Mouse (Mus musculus): ENCODE measurements around the gene Trim63. TPM values are rescaled to one million over a fixed set of nuclear protein-coding genes. Genes with fewer than 3 reads are reported as not detected.

Trim63 gene
- polyA plus RNA-seq, 2 experiments from 2014 or later, result not detected

DNA sequence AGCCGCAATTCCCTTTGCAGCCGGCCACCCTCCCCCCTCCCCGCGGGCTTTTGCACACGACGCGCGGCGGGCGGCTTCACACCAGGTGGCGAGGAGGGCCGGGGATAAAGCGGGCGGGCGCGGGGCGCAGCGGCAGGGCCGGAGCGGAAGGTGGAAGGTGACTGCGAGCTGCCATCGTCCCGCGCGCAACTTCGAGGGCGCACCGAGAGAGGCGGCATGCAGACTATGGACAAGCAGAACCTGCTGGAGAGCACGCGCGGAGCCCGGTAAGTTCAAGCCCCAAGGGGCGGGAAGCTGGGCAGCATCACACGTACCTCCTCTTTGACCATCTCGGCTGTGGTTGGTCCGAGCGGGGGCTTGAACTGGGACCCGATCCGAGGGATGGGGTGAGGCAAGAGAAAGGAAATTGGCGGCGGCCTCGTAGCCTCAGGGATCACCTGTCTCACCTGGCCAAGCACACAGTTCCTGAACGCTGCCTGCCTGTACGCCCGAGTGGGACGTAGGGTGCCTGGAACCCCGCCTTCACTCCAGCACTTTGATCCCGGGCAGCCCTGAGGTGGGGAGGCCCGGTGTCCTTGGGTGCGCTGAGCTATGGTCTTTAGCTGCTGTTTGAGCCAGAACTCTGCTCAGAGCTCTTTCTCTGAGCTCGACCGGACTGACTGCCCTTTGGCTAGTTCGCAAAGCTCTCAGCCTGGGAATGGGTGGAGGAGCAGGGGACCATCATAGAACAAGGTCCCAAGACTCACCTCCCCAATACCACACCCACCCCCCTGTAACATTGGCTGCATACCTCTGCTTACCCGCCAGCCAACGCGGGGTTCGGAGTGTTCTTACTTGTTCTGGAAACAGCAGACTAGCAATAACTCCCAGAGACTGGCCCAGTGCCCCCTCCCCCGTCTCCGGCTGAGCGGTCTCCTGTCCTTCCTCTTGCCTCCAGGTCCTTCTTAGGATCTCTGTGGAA lies 28.4 kb downstream of the Trim63 start, which contains the start of gene Slc30a2:
Gene Slc30a2, plus strand, starts transcription at position 111 of the 961 bp plus-strand sequence.
- ATAC-seq, result no peak

DNA sequence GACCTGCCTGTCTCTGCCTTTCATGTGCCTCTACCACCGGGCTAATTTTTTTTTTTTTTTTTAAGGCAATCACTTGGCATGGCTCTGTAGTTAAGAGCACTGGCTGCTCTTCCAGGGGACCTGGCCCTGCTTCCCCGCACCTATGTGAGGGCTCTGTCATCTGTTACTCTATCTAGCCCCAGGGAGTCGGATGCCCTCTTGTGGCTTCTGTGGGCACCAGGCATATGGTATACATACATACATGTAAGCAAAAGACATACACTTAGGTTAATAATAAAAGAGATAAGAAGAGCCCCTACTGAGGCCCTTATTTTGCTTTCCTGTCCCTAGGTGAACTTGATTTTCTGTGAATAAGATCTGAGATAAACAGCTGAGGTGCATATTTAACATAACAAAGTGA lies 29.7 kb downstream of the Trim63 start:
- no peak for ATAC-seq

DNA sequence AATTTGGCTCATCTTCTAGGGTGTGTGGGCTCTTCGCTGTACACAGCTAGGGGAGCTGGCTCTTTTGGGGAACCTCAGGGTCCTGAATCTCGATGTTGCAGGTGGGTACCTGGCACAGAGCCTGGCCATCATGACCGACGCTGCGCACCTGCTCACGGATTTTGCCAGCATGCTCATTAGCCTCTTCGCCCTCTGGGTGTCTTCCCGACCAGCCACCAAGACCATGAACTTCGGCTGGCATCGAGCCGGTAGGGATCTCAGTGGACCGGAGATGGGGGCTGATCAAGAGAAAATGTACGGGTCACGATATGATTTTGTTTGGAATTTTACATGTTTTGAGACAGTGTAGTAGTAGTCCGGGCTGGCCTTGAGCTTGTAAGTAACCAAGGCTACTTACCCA lies 30.9 kb downstream of the Trim63 start:
- ATAC-seq, result no peak

DNA sequence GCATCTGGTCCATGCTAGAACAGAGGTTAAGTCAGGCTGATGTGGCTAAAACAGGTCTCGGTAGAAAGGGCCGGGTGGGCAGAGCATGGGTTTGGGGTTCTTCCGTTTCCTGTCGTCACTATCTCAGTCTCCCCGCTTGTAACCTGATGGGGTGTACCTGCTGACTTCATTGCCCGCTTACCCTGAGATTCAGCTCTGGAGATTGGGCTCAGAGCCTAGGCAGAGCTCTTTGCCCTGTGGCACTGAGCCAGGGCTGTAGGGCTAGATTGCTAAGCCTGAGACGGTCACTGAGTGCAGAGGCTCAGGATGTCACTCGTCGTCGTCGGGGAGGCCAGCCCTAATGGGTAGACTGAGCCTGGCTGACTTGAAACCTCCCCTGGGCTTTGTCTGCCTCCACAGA lies 33.2 kb downstream of the Trim63 start:
- no peak for ATAC-seq

DNA sequence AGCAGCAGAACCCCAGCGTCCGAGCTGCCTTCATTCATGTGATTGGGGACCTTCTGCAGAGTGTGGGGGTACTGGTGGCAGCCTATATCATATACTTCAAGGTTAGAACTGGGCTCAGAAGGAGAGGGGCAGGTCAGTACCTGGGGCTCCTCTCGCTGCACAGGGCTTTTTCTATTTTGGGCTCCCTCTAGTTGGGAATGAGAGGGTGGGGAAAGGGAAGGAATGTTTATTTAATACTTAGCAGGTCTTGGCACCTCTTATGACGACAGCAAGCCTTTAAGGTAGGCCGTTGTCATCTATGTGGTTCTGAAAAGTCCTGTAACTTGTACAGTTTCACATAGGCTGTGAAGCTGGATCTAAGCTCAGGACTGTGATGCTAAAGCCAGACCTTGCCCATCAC lies 33.6 kb downstream of the Trim63 start:
- no peak for ATAC-seq

DNA sequence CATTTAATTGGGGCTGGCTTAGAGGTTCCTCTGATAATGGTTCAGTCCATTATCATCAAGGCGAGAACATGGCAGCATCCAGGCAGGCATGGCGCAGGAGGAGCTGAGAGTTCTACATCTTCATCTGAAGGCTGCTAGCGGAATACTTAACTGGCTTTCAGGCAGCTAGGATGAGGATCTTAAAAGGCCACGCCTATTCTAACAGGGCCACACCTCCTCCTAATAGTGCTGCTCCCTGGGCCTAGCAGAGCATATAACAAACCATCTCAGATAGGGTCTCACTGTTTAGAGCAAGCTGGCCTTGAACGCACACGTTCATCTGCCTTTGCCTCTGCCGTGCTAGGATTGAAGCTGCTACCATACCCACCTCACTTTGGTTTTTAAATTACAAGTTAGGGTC lies 34.9 kb downstream of the Trim63 start:
- no peak for ATAC-seq

DNA sequence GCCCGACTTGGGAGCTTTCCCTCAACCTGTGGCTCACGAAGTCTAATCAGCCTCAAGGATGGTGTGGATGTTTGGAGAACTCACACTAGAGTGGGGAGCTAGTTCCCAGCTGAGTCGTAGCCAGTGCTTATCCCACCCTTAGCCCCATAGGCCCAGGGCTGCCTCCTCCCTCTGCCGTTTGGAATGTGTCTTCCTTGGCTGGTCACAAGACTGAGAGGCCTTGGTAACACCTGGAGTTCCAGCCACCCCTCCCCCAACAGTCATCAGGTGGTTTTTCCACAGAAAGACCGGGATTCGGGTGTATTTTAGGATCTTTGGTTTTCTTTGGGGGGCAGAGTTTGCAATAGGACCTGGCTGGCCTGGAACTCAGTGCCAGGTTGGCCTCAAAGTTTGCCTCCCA lies 35.7 kb downstream of the Trim63 start:
- ATAC-seq, result no peak

DNA sequence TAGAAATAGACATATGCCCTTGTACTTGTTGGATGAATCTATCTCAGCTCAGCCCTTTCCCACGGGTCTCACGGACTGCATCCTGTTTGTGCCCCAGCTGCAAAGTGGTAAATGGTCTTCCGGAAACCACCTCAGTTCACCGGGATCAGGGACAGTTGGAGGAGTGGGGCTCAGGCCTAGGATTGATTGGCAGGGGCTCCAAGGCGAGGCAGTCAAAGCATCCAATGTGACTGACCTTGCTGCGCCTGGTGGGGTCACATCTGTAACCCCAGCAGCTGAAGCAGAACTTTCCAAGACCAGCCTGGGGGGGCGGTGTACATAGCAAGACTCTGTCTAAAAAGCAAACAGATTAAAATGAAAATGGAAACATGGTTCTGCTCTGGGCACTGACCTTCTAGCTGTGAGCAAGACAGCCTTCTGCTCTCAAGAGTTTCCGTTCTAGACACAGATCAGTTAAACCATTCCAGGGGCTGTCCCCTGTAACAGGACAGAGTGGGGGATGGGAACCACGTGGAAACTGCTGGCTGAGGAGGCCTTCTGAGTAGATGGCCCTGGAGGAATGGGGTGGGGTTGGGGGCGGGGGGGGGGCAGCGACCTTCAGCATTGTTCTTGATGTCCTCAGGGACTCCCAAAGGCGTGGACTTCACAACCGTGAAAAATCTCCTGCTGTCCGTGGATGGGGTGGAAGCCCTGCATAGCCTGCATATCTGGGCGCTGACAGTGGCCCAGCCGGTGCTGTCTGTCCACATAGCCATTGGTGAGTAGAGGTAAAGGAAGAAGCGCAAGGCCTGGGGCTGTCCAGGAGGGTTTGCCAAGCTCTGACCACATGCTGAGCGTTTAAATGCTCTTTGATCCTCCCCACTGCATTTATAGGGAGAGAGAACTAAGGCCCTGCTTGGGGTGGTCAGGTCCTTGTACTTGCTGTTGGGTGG lies 36.7 kb downstream of the Trim63 start:
- peak; percentile 70 for ATAC-seq

DNA sequence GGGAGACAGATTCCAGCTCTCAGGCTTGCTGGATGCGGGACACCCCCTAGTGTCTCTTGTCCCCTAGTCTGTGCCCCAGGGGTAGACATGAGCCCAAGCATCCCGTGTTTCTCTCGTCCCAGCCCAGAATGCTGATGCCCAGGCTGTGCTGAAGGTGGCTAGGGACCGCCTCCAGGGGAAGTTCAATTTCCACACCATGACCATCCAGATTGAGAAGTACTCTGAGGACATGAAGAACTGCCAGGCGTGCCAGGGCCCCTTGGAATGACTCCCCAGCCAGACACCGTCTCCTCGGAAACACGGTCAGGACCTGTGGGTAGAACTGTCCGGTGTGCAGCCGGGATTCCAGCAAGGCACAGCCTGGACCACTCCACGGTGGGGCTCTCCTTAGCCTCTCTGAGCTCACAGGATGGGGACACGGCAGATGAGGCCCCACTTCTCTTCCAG lies 37.4 kb downstream of the Trim63 start:
- ATAC-seq, result no peak

DNA sequence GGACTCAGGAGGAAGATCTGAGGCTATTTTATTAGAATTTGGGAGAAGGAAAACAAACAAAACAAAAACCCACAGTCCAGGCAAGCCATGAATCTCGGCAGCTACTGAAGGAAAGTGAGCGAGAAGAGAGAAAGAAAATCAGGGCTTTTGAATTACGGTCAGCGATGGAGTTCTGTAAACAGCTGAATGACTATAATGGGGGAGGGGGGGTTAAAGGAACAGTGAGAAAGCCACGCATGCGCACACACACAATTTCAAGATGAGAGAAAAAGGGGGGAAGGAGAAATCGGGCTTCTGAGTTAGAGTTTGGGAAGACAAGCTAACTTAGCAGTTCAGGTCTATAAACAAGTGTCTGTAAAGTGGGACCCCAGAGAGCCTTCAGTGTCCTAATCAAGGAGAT lies 38.0 kb downstream of the Trim63 start:
- ATAC-seq, result no peak

DNA sequence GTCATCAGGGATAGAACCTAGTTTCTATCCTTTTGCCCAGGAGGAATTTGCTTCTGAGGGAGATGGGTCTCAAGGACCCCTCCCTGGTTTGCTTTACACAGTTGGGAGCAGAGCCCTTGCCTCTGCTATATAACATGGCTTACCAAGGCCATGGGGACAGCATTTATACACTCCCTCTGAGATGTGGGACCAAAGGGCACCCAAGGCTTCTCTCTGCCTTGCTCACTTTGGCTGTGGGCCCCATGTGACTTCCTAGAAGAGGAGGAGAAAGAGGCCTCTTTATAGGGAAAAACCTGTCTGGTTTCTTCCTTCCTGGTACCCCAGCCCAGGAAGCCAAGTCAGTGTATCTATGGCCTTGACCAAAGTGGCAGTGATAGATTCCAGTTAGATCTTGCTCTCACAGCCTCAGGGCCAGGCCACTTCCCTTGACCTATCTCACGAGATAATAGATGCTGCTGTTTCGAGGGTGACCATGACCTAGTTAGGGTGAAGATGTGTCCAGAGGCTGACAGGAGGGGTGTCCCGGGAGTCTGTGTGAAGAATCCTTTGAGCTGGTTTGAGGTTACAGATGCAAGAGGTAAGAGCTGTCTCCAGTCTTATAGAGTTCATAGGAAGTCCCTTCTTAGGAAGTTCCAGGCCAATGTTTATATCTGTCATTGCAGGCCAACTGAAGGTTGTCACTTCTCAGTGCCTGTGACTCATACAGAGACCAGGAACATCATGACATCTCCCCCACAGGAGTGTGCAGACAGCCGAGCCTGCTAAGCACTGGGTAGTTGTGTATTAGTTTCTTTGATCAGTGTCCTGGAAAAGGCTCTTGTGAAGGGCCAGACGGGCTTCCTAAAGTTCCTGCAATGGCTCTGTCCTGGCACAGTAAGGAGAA lies 38.8 kb downstream of the Trim63 start:
- ATAC-seq, result peak; percentile 37

DNA sequence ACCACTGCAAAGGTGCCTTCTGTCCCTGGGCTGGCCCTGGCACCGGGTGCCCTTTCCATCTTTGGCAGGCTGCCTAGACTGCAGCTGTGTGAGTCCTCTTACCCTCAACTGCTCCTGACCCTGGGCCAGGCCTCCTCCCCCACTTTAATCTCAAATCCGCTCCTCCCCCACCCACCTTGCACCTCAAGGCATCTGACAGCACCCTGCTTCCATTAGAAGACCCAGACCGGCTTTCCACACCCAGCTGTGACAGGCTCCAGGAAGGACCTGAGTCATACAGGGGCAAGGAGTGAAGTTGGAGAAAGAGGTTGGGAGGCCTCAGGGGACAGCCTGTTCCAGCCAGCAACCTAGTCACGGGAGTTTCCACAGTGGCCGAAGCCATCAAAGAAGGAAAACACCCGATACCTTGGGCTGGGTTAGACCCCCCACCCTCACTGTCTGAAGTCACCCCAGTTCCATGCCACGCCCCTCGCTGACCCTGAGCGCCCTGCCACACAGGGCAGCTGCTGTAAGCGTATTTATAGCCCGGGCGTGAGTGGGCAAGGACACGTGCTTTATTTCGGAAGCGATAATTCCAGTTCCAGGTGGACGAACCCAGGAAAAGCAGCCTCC lies 41.0 kb downstream of the Trim63 start:
- no peak for ATAC-seq

DNA sequence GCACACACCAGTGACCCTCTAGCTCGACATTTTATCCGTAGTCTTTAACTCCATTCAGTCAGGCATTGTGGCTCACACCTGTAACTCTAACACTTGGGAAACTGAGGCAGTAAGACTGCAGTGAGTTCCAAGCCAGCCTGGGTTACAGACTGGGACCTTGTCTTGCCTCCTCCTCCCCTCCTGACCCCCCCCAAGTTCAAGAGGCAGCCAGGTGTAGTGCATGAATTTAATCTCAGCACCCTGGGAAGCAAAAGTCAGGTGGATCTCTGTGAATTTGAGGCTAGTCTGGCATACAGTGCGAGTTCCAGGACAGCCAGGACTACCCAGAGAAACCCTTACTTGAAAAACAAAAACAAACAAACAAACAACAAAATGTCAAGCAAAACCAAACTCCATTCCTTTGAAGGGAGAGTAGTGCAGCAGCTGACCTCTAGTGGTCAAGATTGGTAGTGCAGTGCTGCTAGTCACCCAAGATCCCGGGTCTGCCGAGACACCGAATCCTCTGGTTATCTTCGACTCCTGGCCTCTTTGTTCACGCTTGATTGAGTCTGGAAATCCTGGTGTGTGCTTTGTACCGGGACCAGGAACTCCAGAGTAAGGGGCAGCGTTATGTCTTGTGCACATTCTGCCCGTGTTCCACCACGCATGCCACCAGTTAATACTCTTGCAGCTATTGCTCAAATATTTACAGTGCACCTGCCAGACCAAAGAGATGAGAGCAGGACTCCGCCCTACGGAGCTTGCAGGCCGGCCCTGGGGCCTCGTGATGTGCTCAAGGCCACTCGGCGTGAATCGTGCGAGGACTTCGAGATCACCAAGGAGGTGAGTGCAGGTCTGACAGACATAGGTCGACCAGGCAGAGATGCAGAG lies 41.9 kb downstream of the Trim63 start:
- peak; percentile 36 for ATAC-seq

DNA sequence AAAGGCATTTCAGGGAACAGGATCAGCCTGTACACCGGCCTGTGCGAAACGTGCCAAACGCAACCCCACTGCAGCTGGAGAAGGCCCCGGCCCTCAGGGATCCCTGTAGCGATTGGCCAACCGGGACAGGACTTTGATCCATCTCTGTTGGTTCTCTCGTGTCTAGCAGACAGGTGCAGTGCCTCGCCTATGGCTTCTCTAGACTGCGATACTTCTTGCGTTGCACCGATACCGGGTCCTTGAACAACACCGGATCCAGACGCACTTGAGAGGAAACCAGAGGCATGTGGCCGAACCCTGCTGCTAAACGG lies 42.5 kb downstream of the Trim63 start:
- no peak for ATAC-seq

DNA sequence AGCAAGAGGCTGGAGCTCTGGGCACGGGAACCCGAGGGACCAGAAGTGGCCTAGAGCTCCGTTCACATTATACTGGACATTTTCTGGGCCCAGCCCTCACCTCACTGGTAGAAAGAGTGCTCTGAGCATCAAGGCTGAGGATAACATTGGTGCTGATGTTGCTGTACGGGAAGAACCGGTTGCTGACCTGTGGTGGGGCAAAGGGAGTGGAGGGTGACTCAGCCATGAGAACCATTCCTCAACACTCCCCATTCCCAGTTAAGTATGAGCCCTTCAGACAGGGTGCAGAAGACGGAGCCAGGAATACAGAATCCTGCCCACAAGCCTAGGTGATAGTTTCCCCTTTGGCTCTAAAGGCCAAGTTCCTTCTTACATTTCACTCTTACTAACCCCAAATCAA lies 44.7 kb downstream of the Trim63 start:
- ATAC-seq, result no peak

DNA sequence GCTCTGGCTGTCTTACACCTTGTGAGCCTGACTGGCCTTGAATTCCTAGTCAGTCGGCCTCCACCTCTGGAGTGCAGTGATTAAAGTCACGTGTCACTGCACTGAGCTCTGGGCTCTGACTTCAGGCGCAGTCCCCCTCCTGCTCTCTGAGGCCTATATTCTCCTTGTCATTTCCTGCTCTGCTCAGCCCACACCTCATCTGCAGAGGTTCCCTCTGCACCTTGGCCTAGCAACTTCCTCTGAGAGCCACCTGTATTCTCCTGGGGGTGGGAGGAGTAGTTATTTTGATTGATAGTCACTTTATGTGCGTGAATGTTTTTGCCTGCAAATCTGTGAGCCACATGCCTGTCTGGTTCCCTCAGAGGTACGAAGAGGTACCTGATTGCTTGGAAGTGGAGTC lies 46.3 kb downstream of the Trim63 start:
- peak; percentile 73 for ATAC-seq

DNA sequence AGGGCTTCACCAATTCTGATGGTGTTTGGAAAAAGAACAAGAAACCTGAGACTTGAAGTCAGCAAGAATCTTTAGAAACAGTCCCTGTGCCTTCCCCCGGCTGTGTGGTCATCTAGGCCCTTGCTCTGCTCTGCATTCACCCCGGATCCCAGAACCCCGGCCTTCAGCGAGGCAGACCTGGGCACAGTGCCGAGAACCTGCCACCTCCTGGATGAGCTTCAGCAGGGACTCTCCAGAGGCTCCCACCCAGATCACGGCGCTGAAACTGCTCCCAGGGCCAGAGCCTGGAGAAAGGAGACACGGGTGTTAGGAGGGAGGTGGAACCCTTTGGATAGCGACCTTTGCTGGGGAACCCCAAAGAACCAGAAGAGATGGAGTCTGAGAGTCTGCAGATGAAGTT lies 47.2 kb downstream of the Trim63 start:
- ATAC-seq, result no peak

DNA sequence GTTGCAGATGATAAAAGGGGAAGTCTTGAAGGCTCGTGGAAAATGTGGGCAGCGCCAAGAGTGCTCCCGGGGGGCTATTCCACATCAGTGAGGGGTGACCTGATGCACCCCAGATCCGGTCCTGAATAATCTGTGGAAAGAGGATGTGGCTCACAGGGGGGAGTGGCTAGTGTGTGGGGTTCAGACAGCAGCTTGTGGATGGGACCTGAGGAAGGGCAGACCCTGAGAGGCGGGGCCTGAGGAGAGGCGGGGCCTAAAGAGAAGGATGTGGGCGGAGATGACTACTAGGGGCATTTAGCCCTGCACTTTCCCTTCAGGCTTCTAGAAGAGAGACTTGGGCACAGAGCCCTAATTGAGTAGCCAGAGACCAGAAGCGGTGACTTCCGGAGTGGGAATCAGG lies 47.7 kb downstream of the Trim63 start:
- peak; percentile 82 for ATAC-seq

DNA sequence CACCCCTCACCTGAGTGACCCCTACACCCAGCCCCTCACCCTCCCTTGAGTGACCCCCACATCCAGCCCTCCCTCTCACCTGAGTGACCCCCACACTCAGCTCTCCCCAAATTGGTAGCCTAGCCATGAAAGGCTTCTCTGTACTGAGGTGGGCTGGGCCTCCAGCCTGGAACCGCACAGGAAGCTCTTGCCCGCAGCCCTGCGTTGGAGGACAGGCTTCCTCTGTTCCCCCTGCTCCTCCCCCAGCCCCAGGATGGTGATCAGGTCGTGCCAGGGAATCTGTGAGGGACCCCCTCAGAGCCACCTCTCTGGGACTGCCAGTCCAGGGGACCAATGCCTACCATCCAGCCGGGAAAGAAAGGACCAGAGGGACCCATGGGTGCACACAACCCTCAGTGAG lies 50.4 kb downstream of the Trim63 start:
- peak; percentile 38 for ATAC-seq

DNA sequence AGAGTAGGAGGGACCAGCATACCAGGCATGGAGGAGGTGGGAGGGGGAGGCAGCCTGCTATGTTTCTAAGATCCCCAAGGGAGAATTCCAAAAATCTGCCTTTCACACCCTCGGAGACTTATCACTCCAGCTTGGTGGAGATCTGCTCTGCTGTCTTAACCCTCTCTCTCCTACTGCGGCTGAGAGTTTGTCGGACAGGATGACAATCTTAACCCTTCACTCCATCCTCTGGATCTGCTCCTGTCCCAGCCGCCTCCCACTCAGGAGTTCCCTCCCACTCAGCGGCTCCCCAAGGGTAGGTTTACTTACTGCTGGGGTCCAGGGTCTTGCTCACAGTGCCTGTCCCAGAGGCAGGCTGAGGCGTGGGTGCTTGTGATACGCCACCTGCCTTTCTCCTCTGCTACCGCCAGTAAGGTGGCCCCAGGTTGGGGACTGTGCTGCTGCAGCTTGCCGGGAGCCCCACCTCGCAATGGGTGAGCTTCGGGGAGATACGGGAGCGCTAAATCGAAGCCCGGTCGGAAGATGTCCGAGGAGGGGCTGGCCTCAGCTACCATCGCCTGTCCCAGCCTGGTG lies 55.8 kb downstream of the Trim63 start:
- ATAC-seq, result no peak

Measured in CD4-positive, CD25-positive, alpha-beta regulatory T cell, adult 4 months (primary cell).